Comparison of ENCODE assay signal across 20 mouse cellular contexts in genomic region chr14:28699780-28700179, GRCm38 (mm10).
DNase-seq lines count a peak whose midpoint lies in the region; ATAC-seq lines count a peak whose summit lies in the region.
"Had no signal": no experiment of that assay in that cellular context is flagged by ENCODE, and none has a peak within 500 bp of the region (broad histone marks: within the 10 kb centered on the region; RNA-seq: fewer than 3 reads in every experiment).

No protein-coding gene starts in this region.

- no peak for DNase-seq in forebrain, embryonic 11.5 days (ENCODE audit: low spot score)
- DNase-seq in right cerebral cortex, postnatal 10 days (ENCODE audit: low spot score in 2 of 2) = peak; percentile 58 to 63
- no peak for DNase-seq in right cerebral cortex, adult 2 months (ENCODE audit: low spot score in 2 of 2)
- DNase-seq in lung, postnatal 36 days = peak; percentile 17
- DNase-seq in kidney, postnatal 14 days = no peak
- no peak for DNase-seq in urinary bladder, postnatal 4 days (ENCODE audit: low spot score in 2 of 2)
- DNase-seq: adrenal gland, postnatal 36 days; cerebellum, postnatal 36 days; heart, postnatal 10 days; kidney, adult 8-10 months; retina, postnatal 1 day had no signal

- no peaks in the 10 kb centered on the region for H3K36me3 ChIP-seq in forebrain, embryonic 15.5 days
- no peaks in the 10 kb centered on the region for H3K36me3 ChIP-seq in forebrain, embryonic 11.5 days (ENCODE audit: control insufficient read depth, insufficient read depth, low read length)
- H3K36me3 ChIP-seq in forebrain, embryonic 16.5 days (ENCODE audit: control insufficient read depth, insufficient read depth) = no peaks in the 10 kb centered on the region
- H3K36me3 ChIP-seq: heart, embryonic 10.5 days; hindbrain, embryonic 15.5 days; midbrain, embryonic 12.5 days had no signal

- no peak overlapping the region for H3K4me2 ChIP-seq in forebrain, embryonic 15.5 days (replicated peaks)
- H3K4me2 ChIP-seq in forebrain, embryonic 11.5 days (ENCODE audit: low read depth, low read length, severe bottlenecking) = no peak overlapping the region
- no peak overlapping the region for H3K4me2 ChIP-seq in forebrain, embryonic 16.5 days (ENCODE audit: low read length)
- H3K4me2 ChIP-seq: hindbrain, embryonic 15.5 days; liver, embryonic 11.5 days; midbrain, embryonic 12.5 days had no signal

- H3K27ac ChIP-seq in forebrain, embryonic 15.5 days (replicated peaks) = no peak overlapping the region
- H3K27ac ChIP-seq in forebrain, embryonic 11.5 days (ENCODE audit: low read depth, low read length) = no peak overlapping the region
- no peak overlapping the region for H3K27ac ChIP-seq in forebrain, embryonic 16.5 days (ENCODE audit: low read length)
- H3K27ac ChIP-seq: heart, embryonic 10.5 days; hindbrain, embryonic 15.5 days; macrophage; midbrain, embryonic 12.5 days had no signal

- H3K27me3 ChIP-seq in forebrain, embryonic 15.5 days = no peaks in the 10 kb centered on the region
- H3K27me3 ChIP-seq in forebrain, embryonic 11.5 days (ENCODE audit: control insufficient read depth, insufficient read depth, low read length) = no peaks in the 10 kb centered on the region
- H3K27me3 ChIP-seq in forebrain, embryonic 16.5 days (replicated peaks; ENCODE audit: control insufficient read depth, insufficient read depth, low read length) = no peaks in the 10 kb centered on the region
- H3K27me3 ChIP-seq: hindbrain, embryonic 15.5 days; midbrain, embryonic 12.5 days had no signal

- H3K9ac ChIP-seq in forebrain, embryonic 15.5 days (replicated peaks) = no peak overlapping the region
- H3K9ac ChIP-seq in forebrain, embryonic 11.5 days (ENCODE audit: low read length) = no peak overlapping the region
- H3K9ac ChIP-seq in forebrain, embryonic 16.5 days (replicated peaks; ENCODE audit: low read depth, low read length) = no peak overlapping the region
- H3K9ac ChIP-seq: hindbrain, embryonic 15.5 days; midbrain, embryonic 12.5 days had no signal

- H3K4me1 ChIP-seq in forebrain, embryonic 15.5 days = peaks cover 5% of the 10 kb centered on the region; the same call in 1 of the 2 replicates
- H3K4me1 ChIP-seq in forebrain, embryonic 11.5 days (replicated peaks; ENCODE audit: control insufficient read depth, insufficient read depth, low read length) = no peaks in the 10 kb centered on the region
- peaks cover 2% of the 10 kb centered on the region; the same call in 1 of the 2 replicates for H3K4me1 ChIP-seq in forebrain, embryonic 16.5 days (replicated peaks; ENCODE audit: control insufficient read depth, insufficient read depth, low read length)
- H3K4me1 ChIP-seq: heart, embryonic 10.5 days; hindbrain, embryonic 15.5 days; midbrain, embryonic 12.5 days had no signal

- no peaks in the 10 kb centered on the region for H3K9me3 ChIP-seq in forebrain, embryonic 15.5 days
- no peaks in the 10 kb centered on the region for H3K9me3 ChIP-seq in forebrain, embryonic 11.5 days (ENCODE audit: control insufficient read depth, low read length)
- H3K9me3 ChIP-seq in forebrain, embryonic 16.5 days (ENCODE audit: control insufficient read depth, low read length) = no peaks in the 10 kb centered on the region
- H3K9me3 ChIP-seq: heart, embryonic 10.5 days; hindbrain, embryonic 15.5 days; midbrain, embryonic 12.5 days had no signal

- no peak overlapping the region for H3K4me3 ChIP-seq in forebrain, embryonic 15.5 days
- no peak overlapping the region for H3K4me3 ChIP-seq in forebrain, embryonic 11.5 days (ENCODE audit: low read depth, low read length)
- H3K4me3 ChIP-seq in forebrain, embryonic 16.5 days (replicated peaks; ENCODE audit: low read length) = no peak overlapping the region
- H3K4me3 ChIP-seq: erythroblast, embryonic 14.5 days; heart, embryonic 10.5 days; hindbrain, embryonic 15.5 days; midbrain, embryonic 12.5 days had no signal

- peak; percentile 57; the same call in 1 of the 2 replicates for ATAC-seq in forebrain, embryonic 15.5 days (replicated peaks)
- ATAC-seq in forebrain, embryonic 11.5 days (replicated peaks; ENCODE audit: low FRiP score) = no peak
- peak; percentile 88 for ATAC-seq in forebrain, embryonic 16.5 days
- ATAC-seq: Patski had no signal

- WGBS in forebrain, embryonic 15.5 days = 32% methylated on average over 2 of the region's 2 CpGs
- WGBS in forebrain, embryonic 11.5 days = 75% methylated on average over 2 of the region's 2 CpGs
- WGBS in forebrain, embryonic 16.5 days = 18% methylated on average over 2 of the region's 2 CpGs

Comparison
In these comparisons a context has a peak if more than half of its experiments do, and no peak if none do; other contexts are left out.
1. DNase-seq: peak in right cerebral cortex, postnatal 10 days (2 of 2) and lung, postnatal 36 days (single experiment); none in forebrain, embryonic 11.5 days (single experiment), right cerebral cortex, adult 2 months (0 of 2), kidney, postnatal 14 days (single experiment) and urinary bladder, postnatal 4 days (0 of 2).